Mouse (Mus musculus) natural killer cell, adult 2 months (primary cell): ENCODE measurements at regions not wholly inside any gene's neighbourhood (a gene's known extent, or its start where the extent isn't known, plus 50 kb on each side); places are given as distances from the start of the nearest gene placed in this dataset.

Experiments
- DNase-seq, 2 experiments: peaks; one replicate each; pipeline ENCODE4 v3.0.0; 2022; ENCODE audit warnings: low spot score in 2 of 2

DNA sequence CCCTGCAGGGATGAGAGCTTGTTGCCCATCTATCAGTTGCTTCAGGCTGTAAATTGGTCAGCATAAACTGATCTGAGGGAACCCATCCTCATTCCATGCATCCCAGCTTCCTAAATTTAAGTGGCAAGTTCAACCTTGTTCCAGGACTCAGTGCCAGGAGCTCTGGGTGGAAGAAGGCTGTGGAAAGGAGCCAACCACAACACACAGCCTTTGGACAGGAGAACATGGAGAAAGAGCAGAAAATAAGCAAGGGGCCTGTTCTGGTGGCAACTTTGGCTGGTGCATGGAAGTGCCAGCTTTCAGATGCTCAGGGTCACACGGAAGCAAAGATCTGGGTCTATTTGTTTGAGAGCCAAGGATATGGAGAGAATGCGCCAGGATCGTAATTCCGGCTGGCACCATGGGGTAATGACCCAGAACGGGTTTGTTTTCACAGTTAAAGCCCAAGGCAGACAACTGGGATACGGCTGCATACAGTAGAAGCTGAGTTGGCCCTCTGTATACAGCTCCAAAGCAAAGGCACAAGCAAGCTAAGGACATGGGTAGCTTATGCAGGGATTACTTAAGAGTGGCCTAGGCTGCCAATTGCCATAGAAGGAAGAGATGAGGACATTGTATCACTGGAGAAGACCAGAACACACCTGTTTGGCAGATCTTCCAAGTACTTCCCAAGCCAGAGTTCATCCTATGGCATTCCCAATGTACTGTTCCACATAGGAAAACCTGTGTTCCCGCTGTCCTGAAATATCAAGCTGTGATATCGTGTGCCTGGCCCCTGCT is 364.2 kb upstream of the Mgmt start:
- no peak for DNase-seq

DNA sequence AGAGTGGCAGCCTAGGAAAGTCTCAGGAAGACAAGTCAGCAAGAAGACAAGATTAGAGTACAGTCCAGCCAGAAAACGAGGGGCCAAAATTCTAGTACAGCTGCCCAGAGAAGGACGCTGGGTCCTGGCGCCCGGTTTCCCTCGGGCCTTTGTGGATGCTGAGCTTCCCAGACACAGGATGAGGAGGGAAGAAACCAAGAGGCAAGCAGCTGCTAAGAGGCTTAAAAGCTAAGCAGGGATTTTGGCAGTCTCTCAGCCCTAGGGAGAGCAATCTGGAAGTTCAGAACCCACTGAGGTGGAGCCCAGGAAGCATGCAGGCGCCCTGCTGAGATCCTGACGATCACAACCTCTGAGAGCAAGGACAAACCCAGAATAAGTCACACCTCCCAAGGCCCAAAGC is 363.1 kb upstream of the Mgmt start:
- no peak for DNase-seq

DNA sequence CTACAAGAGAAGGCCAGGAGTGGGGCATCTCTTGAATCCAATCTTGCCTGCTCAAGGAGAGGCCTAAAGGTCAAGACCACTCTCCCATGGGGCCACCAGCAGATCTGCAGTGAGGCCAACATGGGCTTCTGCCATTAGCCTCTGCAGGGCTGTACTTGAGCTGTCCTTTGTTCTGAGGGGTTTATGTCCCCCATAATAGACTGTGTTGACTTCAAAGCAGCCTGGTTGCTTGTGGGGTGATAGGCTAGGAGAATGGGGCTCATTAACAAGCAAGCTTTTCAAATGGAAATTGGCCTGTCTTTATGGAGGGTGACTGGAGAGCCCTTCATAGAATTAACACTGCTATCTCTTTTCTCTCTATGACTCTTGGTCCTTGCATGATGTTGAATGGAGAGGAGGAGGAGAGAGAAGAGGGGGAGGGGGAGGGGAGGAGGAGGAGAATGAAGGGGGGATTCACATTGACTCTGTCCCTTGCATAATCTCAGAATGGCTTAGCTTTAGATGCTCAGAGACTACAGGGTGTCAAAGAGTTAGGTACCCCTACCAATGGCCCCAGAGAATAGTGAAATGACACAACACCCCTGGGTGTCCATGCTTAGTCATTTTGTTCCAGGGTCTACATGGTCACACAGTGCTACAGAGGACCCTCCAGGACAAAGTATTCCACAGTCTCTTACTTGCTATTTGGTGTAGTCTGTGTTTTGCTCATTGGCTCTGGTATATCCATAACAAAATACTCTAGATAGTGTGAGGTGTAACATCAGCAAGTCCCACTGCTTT is 352.3 kb upstream of the Mgmt start:
- no peak for DNase-seq

DNA sequence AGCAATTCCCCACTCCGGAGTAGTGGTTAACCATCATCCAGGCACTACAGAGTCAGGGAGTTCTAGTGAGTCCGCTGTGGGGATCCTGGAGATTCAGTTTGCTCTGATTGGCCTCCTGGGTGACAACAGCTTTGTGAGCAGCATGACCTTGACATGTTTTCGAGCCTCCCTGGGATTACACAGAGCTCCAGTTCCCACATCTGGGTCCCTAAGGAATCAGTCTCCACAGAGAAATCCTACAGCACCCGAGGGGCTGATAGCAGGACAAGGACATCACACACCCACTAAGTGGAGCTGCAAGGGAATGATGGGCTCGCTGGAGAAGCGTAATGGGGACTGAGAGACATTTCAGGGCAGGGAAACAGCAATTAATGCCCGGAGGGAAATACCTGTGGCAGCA is 351.5 kb upstream of the Mgmt start:
- no peak for DNase-seq

DNA sequence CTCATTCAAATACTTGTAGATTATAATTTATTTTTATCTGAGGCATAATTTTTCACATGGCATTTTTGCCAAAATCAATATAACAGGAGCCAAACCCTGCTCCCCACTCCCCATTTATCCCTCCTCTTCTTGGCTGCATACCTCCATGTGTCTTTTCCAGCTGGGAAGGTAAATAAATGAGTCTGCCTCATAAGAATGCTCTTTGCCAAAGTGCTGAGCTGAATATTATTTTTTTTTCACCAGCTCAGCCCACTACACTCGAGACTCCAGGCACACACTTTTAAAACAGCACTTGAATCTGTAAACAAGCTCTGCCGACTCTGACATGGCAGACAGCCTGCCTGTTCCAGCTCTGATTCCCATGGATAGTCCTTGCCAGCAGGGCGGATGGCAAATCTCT is 346.6 kb upstream of the Mgmt start:
- DNase-seq = no peak

DNA sequence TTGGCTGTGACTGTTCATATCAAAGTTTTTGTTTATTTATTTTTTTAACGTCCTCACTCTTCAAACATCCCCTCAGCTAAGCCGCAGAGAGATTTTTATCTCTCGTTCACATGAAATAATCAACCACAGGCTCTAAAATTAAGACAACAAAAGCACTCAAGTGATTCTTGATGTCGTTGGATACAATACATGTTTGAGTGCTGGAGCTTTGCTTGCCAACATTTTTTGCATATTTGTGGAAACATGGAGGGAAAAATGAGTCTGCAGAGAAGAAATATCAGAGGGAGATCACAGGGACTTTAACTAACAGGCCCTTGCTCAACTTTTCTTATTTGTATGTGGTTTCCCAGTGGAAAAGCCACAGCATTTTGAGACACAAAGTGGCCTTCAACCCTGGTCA is 338.0 kb upstream of the Mgmt start:
- no peak for DNase-seq

DNA sequence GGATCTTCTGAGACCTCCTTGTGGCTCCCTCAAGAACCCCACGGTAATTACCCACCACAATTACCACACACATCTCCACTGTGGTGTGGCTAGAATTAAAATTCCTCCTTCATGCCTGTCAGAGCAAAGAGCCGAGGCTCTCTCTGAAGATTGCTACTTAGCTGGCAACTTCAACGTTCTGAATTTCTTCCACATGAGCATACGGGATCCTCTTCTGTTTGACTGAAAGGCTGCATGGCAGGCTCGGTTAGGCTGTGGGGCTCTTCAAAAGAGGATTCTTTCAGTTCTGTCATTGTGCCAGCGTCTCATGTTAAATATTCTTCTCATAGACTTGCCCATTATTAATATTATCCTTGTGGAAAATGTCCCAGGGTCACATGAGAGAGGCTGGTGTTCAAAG is 334.9 kb upstream of the Mgmt start:
- no peak for DNase-seq

DNA sequence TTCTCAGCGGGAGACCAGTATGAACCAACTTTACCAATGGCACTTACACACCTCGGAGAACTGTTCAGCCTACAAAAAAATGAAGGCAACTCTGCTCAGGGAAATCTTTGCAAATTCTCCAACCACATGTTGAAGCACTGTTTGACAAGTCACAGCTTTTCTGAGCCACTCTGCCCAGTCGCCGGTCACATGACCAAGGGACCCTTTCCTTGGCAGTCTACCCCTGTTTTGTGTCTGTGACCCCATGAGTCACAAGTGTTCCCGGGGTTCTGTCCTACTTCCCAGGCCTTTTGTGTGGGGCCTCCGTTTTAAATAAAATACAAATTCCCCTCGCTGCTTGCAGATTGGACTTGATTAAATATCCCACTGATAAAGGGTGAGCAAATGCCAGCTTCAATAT is 323.5 kb upstream of the Mgmt start:
- no peak for DNase-seq

DNA sequence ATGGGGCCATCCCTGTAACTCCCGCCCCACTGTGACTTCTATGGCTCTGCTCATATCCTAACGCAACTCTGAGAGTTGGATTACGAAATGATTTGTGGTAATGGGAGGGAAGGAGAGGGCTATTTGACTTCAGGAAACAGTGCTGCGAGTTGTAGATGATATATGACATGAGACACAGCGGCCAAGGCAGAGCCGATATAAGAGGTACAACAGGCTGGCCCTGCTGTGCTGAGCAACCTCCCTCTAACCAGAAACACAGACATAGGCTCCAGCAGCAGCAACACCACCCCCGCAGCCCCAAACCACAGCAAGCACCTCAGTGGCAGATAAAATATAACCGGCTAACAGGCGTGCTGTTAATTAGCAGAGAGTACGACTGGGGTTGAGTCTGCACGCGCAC is 312.5 kb upstream of the Mgmt start:
- no peak for DNase-seq

DNA sequence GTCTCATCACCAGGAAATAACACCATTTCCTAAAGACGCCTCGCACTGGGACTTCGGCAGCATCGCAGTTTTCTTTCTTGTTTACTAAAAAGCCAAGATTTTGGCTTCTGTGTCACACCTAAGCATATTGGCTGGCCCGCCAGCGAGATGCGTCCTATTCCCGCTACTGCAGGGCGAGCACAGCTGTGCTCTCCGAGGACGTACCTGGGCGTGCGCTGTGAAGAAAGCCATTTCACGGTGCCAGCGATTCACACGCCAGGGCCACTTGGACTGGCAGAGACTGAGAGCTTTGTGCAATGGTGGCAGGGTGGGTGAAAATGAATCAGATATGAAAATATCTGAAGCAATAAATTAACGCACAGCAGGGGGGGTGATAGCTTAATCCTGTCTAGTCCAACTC is 310.1 kb upstream of the Mgmt start:
- DNase-seq = no peak

DNA sequence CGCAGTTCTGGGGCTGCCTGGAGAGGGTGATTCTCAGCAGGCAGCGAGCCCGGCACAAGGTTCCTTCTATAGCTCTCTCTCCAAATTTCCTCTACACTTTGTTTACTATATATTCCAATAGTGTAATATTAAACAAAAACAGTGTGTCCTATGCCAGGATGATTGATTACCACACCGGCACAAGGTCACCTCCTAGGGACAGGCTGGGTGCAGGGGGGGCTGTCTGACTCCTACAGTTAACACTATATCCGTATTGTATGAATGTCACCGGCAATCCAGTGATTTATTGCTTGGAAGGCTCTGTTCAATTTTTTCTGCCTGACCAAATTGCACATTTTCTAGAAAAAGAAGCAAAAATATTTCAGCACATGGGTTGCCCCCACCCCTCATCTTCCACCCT is 305.9 kb upstream of the Mgmt start:
- DNase-seq = no peak

DNA sequence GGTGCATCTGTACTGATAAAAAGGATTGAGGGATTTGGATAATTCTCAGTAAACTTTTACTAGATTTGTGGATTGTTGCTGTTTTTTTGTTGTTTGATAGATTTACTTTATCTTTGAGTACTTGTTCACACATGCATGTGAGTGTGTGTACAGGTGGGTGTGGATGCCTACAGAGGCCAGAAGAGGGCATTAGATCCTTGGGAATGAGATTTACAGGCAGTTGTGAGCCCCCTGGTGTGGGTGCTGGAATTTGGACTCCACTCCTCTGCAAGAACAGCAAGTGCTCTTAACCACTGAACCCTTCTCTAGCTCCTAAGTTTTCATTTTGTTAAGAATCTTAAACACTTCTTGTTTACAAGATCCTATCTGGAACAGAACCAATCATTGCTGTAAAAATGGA is 303.5 kb upstream of the Mgmt start:
- no peak for DNase-seq

DNA sequence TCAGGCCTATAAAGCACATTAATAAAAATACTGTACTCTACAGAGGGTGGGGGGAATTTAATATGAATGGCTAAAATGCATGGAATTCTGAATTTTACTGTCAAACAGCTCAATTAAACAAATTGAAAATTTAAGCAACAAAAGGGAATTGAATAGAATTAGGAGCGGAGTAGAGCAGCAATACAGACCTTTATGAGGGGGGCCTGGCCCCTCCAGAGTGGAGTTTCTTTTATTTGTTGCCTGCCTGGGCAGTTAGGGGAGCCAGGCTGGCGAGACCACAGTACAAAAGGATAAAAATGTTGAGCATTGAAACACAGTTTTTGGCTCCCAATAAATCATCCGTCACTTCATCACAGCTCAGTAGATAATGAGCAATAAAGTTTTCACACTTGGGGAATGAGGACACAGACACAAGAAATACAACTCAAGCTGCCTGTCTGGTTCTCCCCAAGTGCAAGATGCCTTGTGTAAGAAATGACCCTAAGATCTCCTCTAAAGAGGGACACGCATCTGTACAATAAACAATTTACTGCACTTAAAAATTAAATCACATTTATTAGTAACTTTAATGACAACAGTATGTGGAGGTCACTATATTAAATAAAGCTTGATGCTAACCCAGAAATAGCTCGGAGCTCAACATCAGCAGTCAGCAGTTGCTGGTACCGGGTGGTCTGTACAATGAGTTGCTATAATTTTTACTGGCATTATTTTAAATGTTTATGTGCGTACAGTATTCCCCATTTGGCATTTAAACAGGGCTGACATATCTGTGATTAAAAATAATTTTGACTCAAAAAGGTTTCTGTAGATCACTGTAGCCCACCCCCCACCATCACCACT is 286.9 kb upstream of the Mgmt start:
- DNase-seq = no peak

DNA sequence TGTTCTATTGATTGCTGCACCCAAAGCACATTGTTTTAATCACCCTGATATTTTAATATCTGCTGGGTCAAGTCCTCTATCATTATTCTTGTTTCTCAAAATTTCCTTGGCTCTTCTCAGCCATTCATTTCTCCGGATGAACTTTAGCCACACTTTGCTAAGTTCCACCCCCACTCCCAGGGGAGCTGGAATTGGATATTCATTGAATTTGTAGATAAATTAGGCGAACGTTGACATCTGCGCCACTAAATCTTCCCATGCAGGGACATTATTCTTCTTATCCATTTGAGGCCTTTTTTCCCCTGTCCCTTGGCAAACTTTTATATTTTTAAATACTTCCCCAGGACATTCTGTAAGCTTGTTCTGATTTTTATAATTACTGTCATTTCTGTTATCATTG is 280.9 kb upstream of the Mgmt start:
- no peak for DNase-seq

DNA sequence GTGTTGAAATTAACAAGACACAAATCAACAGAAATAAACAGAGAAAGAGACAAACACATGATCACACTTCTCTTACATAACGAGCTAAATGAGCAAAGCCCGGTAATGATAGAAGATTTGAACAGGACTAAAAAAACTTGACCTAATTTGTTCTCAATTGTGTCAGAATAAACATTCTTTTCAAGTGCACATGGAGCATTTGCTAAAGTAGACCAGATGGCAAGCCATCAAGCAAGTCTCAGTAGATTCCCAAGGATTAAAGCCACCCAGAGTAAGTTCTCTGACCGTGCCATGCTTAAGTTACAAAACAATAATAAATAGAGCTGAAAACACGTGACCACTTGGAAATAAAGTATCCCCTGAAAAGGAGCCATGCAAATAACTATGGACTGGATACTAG is 269.9 kb upstream of the Mgmt start:
- DNase-seq = no peak

DNA sequence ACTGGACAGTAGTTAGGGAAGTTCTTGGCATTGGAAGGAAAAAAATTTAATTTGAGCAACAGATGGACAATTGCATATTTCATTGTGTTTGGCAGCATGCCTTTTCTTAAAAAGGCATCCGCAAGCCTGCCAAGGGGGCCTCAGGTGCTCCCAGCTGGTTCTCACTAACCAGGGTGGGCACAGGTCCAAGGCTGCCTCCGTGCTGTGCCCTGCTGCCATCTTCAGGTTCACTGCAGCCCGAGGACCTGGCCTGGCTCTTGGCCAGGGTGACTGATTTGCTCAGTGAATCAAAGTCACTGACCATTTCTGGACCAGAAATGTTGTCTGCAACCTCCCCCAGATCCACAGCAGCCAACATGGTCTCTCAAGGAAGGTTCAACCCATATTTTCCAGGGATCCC is 263.3 kb upstream of the Mgmt start:
- no peak for DNase-seq

DNA sequence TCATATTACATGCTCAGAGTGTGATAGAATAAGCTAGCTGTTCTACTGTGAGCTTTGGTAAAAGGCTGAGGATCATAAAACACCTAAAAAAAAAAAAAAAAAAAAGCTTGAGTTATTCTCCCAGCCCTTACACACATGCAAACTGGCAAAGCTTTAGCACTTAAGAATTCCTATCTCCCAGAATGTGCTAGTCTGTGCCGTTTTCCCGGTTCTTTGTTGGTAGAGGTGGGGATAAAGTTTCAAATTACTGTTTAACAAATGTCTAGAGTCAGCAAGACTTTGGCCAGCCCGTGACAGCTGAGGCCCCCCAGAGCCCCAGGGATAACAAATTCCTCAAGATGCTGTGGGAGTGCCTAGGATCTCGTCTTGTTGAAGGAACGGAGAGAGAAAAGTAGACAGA is 254.3 kb upstream of the Mgmt start:
- no peak for DNase-seq

DNA sequence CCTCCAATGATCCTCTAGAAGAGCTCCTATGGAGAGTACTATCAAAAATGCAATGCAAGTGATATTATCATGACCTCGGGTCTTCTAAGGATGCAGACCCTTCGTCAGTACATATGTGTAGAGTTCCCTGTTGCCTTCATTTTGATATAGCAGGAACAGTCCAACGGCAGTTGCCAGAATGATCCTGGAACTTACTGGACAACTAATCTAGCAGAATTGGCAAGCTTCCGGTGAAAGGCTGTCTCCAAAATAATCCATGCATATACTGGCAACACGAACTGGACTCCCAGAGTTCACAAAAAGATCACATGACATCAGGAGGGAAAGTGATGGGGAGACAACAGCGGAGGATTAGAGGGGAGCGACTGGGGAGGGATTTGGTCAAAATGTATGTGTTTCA is 253.6 kb upstream of the Mgmt start:
- DNase-seq = no peak

DNA sequence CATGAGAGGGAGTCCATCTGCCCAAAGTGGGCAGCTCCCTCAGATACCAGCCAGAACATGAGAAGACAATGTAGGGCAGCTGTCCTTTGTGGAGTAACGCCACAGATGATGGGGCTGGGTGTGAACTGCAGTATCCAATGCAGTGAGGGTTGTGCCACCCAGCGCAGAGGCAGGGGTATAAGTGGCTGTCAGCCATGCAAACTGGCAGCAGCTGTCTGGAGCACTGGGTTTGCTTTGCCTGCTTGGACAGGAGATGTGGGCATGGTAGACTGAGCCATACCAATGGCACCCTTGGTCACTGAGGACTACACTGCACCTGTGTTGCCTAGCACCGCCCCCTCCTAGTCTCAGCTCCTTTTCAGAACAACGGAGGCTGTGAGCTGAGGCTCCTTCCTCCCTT is 244.6 kb upstream of the Mgmt start:
- no peak for DNase-seq

DNA sequence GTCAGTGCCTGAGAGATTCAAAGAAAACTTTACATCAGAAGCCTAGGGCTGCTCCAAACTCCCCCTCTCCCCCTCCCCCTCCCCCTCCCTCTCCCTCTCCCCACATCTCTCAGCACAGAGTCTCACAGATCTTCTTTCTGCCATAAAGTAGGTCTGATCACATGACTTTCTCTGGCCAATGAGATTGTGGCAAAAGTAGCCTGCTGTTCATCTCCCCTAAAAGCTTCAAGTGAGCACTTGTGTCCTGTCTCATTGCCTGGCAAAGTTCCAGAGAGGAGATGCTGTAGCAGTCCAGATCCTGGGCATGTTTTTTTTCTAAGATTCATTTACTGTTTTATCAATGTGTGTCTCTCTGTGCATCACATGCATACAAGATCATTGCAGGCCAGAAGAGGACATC is 234.5 kb upstream of the Mgmt start:
- DNase-seq = no peak

DNA sequence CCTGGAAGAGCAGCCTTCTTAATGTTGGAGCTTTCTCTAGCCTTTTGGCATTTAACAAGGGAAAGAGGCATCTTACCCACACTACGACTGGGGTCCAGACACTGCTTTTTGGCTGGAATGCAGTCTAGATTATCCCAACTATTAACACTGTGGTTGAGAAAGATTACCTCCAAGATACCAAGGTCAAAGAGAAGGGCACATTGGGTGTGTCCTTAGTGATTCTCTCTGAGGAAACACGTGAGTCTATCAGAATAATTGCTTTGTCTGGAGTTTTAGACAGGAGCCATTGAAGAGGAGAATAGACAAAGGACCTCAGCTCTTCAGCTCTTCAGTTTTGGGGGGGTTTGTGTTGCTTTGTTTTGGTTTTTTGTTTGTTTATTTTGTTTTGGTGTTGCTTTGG is 234.0 kb upstream of the Mgmt start:
- no peak for DNase-seq

DNA sequence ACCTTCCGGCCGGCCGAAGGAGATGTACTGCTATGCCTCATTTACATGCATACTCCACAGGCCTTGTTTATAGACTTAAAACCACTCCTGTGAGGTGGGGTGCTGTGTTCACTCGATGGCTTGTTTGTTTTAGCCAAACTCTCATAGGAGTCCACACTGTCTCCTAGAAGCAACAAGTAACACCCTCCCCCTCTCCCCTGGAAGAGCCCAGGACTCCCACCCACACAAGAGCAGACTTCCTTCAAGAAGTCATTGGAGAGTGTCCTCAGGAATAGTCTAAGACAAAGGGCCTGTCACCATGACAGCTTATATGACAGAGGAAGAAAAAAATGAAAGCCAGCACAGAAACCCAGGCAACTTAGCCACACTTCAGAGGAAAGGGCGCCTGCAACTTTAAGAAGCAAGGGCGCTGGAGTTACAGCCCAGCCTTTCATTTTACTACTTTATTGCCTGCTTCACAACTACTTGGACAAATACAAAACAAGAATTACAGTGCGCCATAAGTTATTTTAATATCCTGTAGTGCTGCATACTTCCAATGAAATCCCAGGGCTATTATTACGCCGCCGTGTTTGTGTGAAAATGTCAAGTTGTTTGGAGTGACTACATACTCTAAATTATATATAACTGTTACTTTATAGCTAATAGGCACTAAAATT is 229.9 kb upstream of the Mgmt start:
- no peak for DNase-seq
